Mouse (Mus musculus): Measurements from ENCODE around the gene Ppm1b. TPM values are rescaled to one million over a fixed set of nuclear protein-coding genes. Genes with fewer than 3 reads are reported as not detected.
A peak's percentile ranks its signal among the peaks of the same experiment; 100 is the strongest.

Gene Ppm1b
- polyA plus RNA-seq, 1 experiment from 2014 or later = 97.5 TPM

- H3K27ac ChIP-seq (replicated peaks; ENCODE audit: low read depth, low read length) = no peak overlapping the region
- no peaks in the 10 kb centered on the region for H3K9me3 ChIP-seq (ENCODE audit: control insufficient read depth, low read length)
- no peak overlapping the region for H3K4me2 ChIP-seq (ENCODE audit: low read length)
- H3K9ac ChIP-seq (replicated peaks; ENCODE audit: low read length) = no peak overlapping the region
- H3K36me3 ChIP-seq (ENCODE audit: control insufficient read depth, insufficient read depth, low read length) = no peaks in the 10 kb centered on the region
- WGBS = 85% methylated on average over 5 of the region's 5 CpGs
- no peak for DNase-seq
- peaks cover 6% of the 10 kb centered on the region; the same call in 1 of the 2 replicates for H3K4me1 ChIP-seq (ENCODE audit: control insufficient read depth, insufficient read depth, low read length)
- no peak for ATAC-seq (ENCODE audit: low FRiP score, low TSS enrichment)
- no peak overlapping the region for H3K4me3 ChIP-seq (replicated peaks; ENCODE audit: low read depth, low read length)
- no peaks in the 10 kb centered on the region for H3K27me3 ChIP-seq (ENCODE audit: control insufficient read depth, insufficient read depth, low read length)
These were observed 2.8 kb upstream of the Ppm1b start for GRCm38 (mm10) chr17:84953776-84954175.

DNA sequence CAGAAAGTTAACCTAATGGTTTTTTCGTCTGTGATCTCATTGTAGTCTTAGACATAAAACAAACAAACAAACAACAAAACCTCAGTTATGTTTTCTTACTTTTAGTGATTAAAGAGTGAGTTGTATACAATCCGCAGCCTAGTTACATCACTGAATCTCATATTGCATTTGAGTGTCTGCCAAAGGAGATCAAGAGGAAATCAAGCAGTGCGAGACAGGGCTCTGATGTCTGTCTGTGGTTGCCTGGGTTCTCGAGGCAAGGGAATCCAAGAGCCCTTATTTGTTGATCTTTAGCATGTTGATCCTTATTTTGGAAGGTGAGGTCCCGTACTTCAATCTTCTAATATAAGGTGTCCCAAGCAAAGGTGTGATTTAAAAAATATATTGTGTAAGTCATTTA lies 1.7 kb upstream of the Ppm1b start:
- Histone ChIP-seq H3K4me3 (replicated peaks; ENCODE audit: low read depth, low read length) (no peak overlapping the region), H3K36me3 (ENCODE audit: control insufficient read depth, insufficient read depth, low read length) (no peaks in the 10 kb centered on the region), H3K4me2 (ENCODE audit: low read length) (no peak overlapping the region), H3K9ac (replicated peaks; ENCODE audit: low read length) (no peak overlapping the region), H3K27me3 (ENCODE audit: control insufficient read depth, insufficient read depth, low read length) (no peaks in the 10 kb centered on the region), H3K27ac (replicated peaks; ENCODE audit: low read depth, low read length) (no peak overlapping the region), H3K9me3 (ENCODE audit: control insufficient read depth, low read length) (no peaks in the 10 kb centered on the region), H3K4me1 (ENCODE audit: control insufficient read depth, insufficient read depth, low read length) (peaks cover 17% of the 10 kb centered on the region)
- DNase-seq (no peak), ATAC-seq (ENCODE audit: low FRiP score, low TSS enrichment) (no peak)
- WGBS = 94% methylated on average over 5 of the region's 5 CpGs

- peak overlapping the region; percentile 51 for H3K9ac ChIP-seq (replicated peaks; ENCODE audit: low read length)
- no peaks in the 10 kb centered on the region for H3K27me3 ChIP-seq (ENCODE audit: control insufficient read depth, insufficient read depth, low read length)
- H3K9me3 ChIP-seq (ENCODE audit: control insufficient read depth, low read length) = no peaks in the 10 kb centered on the region
- peak overlapping the region; percentile 96 for H3K4me3 ChIP-seq (replicated peaks; ENCODE audit: low read depth, low read length)
- H3K4me1 ChIP-seq (ENCODE audit: control insufficient read depth, insufficient read depth, low read length) = peaks cover 28% of the 10 kb centered on the region
- DNase-seq (peak; percentile 92), ATAC-seq (ENCODE audit: low FRiP score, low TSS enrichment) (peak; percentile 89)
- peak overlapping the region; percentile 72 for H3K4me2 ChIP-seq (ENCODE audit: low read length)
- no peaks in the 10 kb centered on the region for H3K36me3 ChIP-seq (ENCODE audit: control insufficient read depth, insufficient read depth, low read length)
- peak overlapping the region; percentile 92 for H3K27ac ChIP-seq (replicated peaks; ENCODE audit: low read depth, low read length)
- under 1% methylated on average over 24 of the region's 24 CpGs for WGBS
These were observed 468 bp downstream of the Ppm1b start for GRCm38 (mm10) chr17:84956931-84957486.

- H3K4me1 ChIP-seq (ENCODE audit: control insufficient read depth, insufficient read depth, low read length) = peaks cover 28% of the 10 kb centered on the region
These were observed 1.1 kb downstream of the Ppm1b start for GRCm38 (mm10) chr17:84957487-84958259.

DNA sequence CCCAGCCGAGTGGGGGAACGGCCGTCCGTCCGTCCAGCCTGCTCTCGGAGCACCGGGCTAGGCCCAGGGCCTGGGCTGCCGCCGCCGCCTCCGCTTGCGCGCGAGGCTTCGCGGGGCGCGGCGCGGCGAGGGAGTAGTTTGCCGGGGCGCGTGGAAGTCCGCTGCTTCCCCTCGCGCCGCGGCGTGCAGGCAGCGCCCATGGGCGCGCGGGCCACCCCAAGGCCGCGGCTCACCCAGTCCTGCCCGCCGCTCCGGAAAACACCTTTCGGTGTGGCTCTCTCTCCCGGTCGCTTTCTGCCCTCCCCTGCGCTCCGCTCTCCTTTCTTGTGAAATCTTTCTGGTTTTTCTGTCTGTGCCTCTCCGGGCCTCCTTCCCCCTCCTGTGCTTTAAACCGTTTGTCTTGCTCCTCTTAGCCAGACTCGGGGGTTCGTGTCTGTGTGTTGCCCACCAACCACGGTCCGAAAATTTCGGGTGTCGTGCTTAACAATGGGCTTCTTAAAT lies 1.9 kb downstream of the Ppm1b start:
- Histone ChIP-seq H3K4me3 (replicated peaks; ENCODE audit: low read depth, low read length) (peak overlapping the region; percentile 96), H3K9me3 (ENCODE audit: control insufficient read depth, low read length) (no peaks in the 10 kb centered on the region), H3K27ac (replicated peaks; ENCODE audit: low read depth, low read length) (peak overlapping the region; percentile 91), H3K4me1 (ENCODE audit: control insufficient read depth, insufficient read depth, low read length) (peaks cover 28% of the 10 kb centered on the region), H3K4me2 (ENCODE audit: low read length) (peak overlapping the region; percentile 70), H3K36me3 (ENCODE audit: control insufficient read depth, insufficient read depth, low read length) (no peaks in the 10 kb centered on the region), H3K9ac (replicated peaks; ENCODE audit: low read length) (peak overlapping the region; percentile 96), H3K27me3 (ENCODE audit: control insufficient read depth, insufficient read depth, low read length) (no peaks in the 10 kb centered on the region)
- no peak for ATAC-seq (ENCODE audit: low FRiP score, low TSS enrichment)
- peak; percentile 59 for DNase-seq
- under 1% methylated on average over 52 of the region's 52 CpGs for WGBS

More at GRCm38 (mm10) chr17:84957487-84958259, 1.1 kb downstream of the Ppm1b start:
- Histone ChIP-seq H3K4me2 (ENCODE audit: low read length) (peak overlapping the region; percentile 72), H3K9ac (replicated peaks; ENCODE audit: low read length) (peak overlapping the region; percentile 96), H3K27ac (replicated peaks; ENCODE audit: low read depth, low read length) (peak overlapping the region; percentile 92), H3K27me3 (ENCODE audit: control insufficient read depth, insufficient read depth, low read length) (no peaks in the 10 kb centered on the region), H3K36me3 (ENCODE audit: control insufficient read depth, insufficient read depth, low read length) (no peaks in the 10 kb centered on the region), H3K9me3 (ENCODE audit: control insufficient read depth, low read length) (no peaks in the 10 kb centered on the region), H3K4me3 (replicated peaks; ENCODE audit: low read depth, low read length) (peak overlapping the region; percentile 96)
- ATAC-seq (ENCODE audit: low FRiP score, low TSS enrichment) = peak; percentile 99
- peak; percentile 100 for DNase-seq
- 0% methylated on average over 44 of the region's 55 CpGs for WGBS

GRCm38 (mm10) chr17:84958986-84959664 lies 2.6 kb downstream of the Ppm1b start:
- H3K9ac ChIP-seq (replicated peaks; ENCODE audit: low read length) = peak overlapping the region; percentile 96
- DNase-seq (no peak), ATAC-seq (ENCODE audit: low FRiP score, low TSS enrichment) (no peak)
- WGBS = 36% methylated on average over 6 of the region's 6 CpGs
- no peak overlapping the region for H3K27ac ChIP-seq (replicated peaks; ENCODE audit: low read depth, low read length)
- no peaks in the 10 kb centered on the region for H3K36me3 ChIP-seq (ENCODE audit: control insufficient read depth, insufficient read depth, low read length)
- H3K4me1 ChIP-seq (ENCODE audit: control insufficient read depth, insufficient read depth, low read length) = peaks cover 28% of the 10 kb centered on the region
- H3K9me3 ChIP-seq (ENCODE audit: control insufficient read depth, low read length) = no peaks in the 10 kb centered on the region
- peak overlapping the region; percentile 70 for H3K4me2 ChIP-seq (ENCODE audit: low read length)
- no peaks in the 10 kb centered on the region for H3K27me3 ChIP-seq (ENCODE audit: control insufficient read depth, insufficient read depth, low read length)
- peak overlapping the region; percentile 96 for H3K4me3 ChIP-seq (replicated peaks; ENCODE audit: low read depth, low read length)

DNA sequence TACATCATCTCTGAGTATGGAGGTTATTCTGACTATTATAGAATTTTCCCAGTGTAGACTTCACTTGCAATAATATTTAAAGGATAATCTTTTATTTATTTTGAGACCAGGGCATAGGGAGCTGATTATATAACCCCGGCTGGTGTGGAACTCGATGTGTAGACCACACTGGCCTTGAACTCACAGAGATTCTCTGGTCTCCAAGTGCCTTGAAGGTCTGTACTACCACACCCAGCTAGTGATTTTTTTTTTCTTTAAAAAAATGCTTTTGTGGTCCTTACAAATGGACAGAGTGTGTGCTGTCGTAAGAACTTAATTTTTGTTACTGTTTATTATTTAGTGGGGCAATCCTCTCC lies 3.1 kb downstream of the Ppm1b start:
- Histone ChIP-seq H3K4me1 (ENCODE audit: control insufficient read depth, insufficient read depth, low read length) (peaks cover 28% of the 10 kb centered on the region), H3K4me2 (ENCODE audit: low read length) (peak overlapping the region; percentile 70), H3K9me3 (ENCODE audit: control insufficient read depth, low read length) (no peaks in the 10 kb centered on the region), H3K27me3 (ENCODE audit: control insufficient read depth, insufficient read depth, low read length) (no peaks in the 10 kb centered on the region), H3K4me3 (replicated peaks; ENCODE audit: low read depth, low read length) (peak overlapping the region; percentile 96), H3K36me3 (ENCODE audit: control insufficient read depth, insufficient read depth, low read length) (no peaks in the 10 kb centered on the region), H3K9ac (replicated peaks; ENCODE audit: low read length) (no peak overlapping the region), H3K27ac (replicated peaks; ENCODE audit: low read depth, low read length) (no peak overlapping the region)
- no peak for ATAC-seq (ENCODE audit: low FRiP score, low TSS enrichment)
- WGBS = 70% methylated on average over 3 of the region's 3 CpGs
- DNase-seq = no peak

- ATAC-seq (ENCODE audit: low FRiP score, low TSS enrichment) = no peak
- Histone ChIP-seq H3K27ac (replicated peaks; ENCODE audit: low read depth, low read length) (no peak overlapping the region), H3K4me3 (replicated peaks; ENCODE audit: low read depth, low read length) (peak overlapping the region; percentile 1; the same call in 1 of the 2 replicates), H3K9ac (replicated peaks; ENCODE audit: low read length) (no peak overlapping the region), H3K27me3 (ENCODE audit: control insufficient read depth, insufficient read depth, low read length) (no peaks in the 10 kb centered on the region), H3K4me1 (ENCODE audit: control insufficient read depth, insufficient read depth, low read length) (peaks cover 28% of the 10 kb centered on the region), H3K9me3 (ENCODE audit: control insufficient read depth, low read length) (no peaks in the 10 kb centered on the region), H3K36me3 (ENCODE audit: control insufficient read depth, insufficient read depth, low read length) (no peaks in the 10 kb centered on the region), H3K4me2 (ENCODE audit: low read length) (peak overlapping the region; percentile 70)
- 69% methylated on average over 4 of the region's 4 CpGs for WGBS
- DNase-seq = no peak
These were observed 3.6 kb downstream of the Ppm1b start for GRCm38 (mm10) chr17:84960136-84960535.
